Mouse (Mus musculus): ENCODE measurements around the gene Gas7.

DNA sequence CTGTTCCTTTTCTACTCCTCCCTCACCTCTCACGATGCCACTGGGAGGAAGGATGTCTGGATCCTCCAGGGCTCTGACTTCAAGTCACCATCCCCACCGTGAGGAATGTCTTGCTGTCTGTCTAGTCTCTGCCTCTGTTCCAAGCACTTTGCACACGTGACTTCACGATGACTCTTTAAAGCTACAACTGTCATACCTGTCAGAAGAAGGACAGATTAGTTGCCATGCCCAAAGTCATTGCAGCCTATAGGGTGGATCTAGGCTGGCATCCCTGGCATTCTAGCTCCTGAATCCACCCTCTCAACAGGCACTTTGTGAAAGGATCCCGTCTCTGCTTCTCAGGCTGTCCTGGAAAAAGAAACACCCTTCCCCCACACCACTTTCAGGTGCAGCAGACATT lies 224.1 kb downstream of the Gas7 start:
- TF ChIP-seq CTCF (IDR thresholded peaks at IDR 0.05; ENCODE audit: low read depth, low read length) (no peak), POLR2A (IDR thresholded peaks at IDR 0.05; ENCODE audit: extremely low read depth, insufficient read depth, low read length) (no peak)

Measured in liver, adult 2 months (tissue).